Mouse (Mus musculus) myocyte (in vitro differentiated cells): ENCODE measurements at regions not wholly inside any gene's neighbourhood (a gene's known extent, or its start where the extent isn't known, plus 50 kb on each side); places are given as distances from the start of the nearest gene placed in this dataset.

Source experiments
- H3K27me3 ChIP-seq: one replicate; pipeline ENCODE4 v1.6.1; 2011; ENCODE audit not compliant: control insufficient read depth, insufficient read depth, insufficient read length
- H3K36me3 ChIP-seq: one replicate; pipeline ENCODE4 v1.6.1; 2011; ENCODE audit not compliant: control insufficient read depth, insufficient read depth
- H3K4me2 ChIP-seq: one replicate; pipeline ENCODE4 v1.6.1; 2011; ENCODE audit warnings: low read depth, control low read depth
- H3K4me3 ChIP-seq: one replicate; pipeline ENCODE4 v1.5.1; 2011; ENCODE audit warnings: mild to moderate bottlenecking, control low read depth, moderate library complexity
- H3K79me2 ChIP-seq: one replicate; pipeline ENCODE4 v1.6.1; 2011; ENCODE audit not compliant: control insufficient read depth, insufficient read depth
- H3ac ChIP-seq: one replicate; pipeline ENCODE4 v1.6.1; 2011; ENCODE audit not compliant: control insufficient read depth, insufficient read length
- CEBPB ChIP-seq: IDR thresholded peaks from 2 replicates; pipeline ENCODE4 v1.6.1; 2011; ENCODE audit warnings: mild to moderate bottlenecking, moderate library complexity; ENCODE audit not compliant: poor library complexity, insufficient read depth, severe bottlenecking
- E2F4 ChIP-seq: IDR thresholded peaks from one replicate; pipeline ENCODE4 v1.6.1; 2011; ENCODE audit warnings: mild to moderate bottlenecking, control low read depth, moderate library complexity; ENCODE audit not compliant: insufficient read depth
- MAX ChIP-seq: IDR thresholded peaks from one replicate; pipeline ENCODE4 v1.6.1; 2011; ENCODE audit warnings: low read depth, mild to moderate bottlenecking, control low read depth
- MYOD1 ChIP-seq, 3 experiments: IDR thresholded peaks; one replicate each; pipeline ENCODE4 v1.6.1; 2011; ENCODE audit warnings: control low read depth in 2 of 3, low read depth in 2 of 3, mild to moderate bottlenecking in 2 of 3, moderate library complexity in 1 of 3; ENCODE audit not compliant: insufficient read length in 2 of 3, control insufficient read depth in 1 of 3
- MYOG ChIP-seq, 3 experiments: IDR thresholded peaks; one replicate each; pipeline ENCODE4 v1.6.1; 2011; ENCODE audit warnings: control low read depth in 2 of 3, low read depth in 2 of 3, mild to moderate bottlenecking in 2 of 3; ENCODE audit not compliant: insufficient read length in 2 of 3, control insufficient read depth in 1 of 3, insufficient read depth in 1 of 3
- POLR2A ChIP-seq: IDR thresholded peaks from one replicate; pipeline ENCODE4 v1.6.1; 2011; ENCODE audit warnings: low read depth, mild to moderate bottlenecking, control low read depth, moderate library complexity; ENCODE audit not compliant: insufficient read length
- POLR2AphosphoS2 ChIP-seq: IDR thresholded peaks from one replicate; pipeline ENCODE4 v1.6.1; 2011; ENCODE audit warnings: low read depth, control low read depth; ENCODE audit not compliant: insufficient read length
- REST ChIP-seq: IDR thresholded peaks from one replicate; pipeline ENCODE4 v1.6.1; 2011; ENCODE audit warnings: mild to moderate bottlenecking, control low read depth, moderate library complexity; ENCODE audit not compliant: insufficient read depth, insufficient read length
- SRF ChIP-seq: IDR thresholded peaks from one replicate; pipeline ENCODE4 v1.6.1; 2011; ENCODE audit warnings: low read depth; ENCODE audit not compliant: control insufficient read depth, insufficient read length
- TCF12 ChIP-seq: IDR thresholded peaks from one replicate; pipeline ENCODE4 v1.6.1; 2011; ENCODE audit warnings: mild to moderate bottlenecking, control low read depth; ENCODE audit not compliant: poor library complexity, insufficient read depth, severe bottlenecking
- TCF3 ChIP-seq: IDR thresholded peaks from one replicate; pipeline ENCODE4 v1.6.1; 2011; ENCODE audit warnings: low read depth, control low read depth; ENCODE audit not compliant: insufficient read length
- USF1 ChIP-seq: IDR thresholded peaks from one replicate; pipeline ENCODE4 v1.6.1; 2011; ENCODE audit warnings: low read depth, mild to moderate bottlenecking, control low read depth, moderate library complexity

GRCm38 (mm10) chr16:85604089-85604488 is 50.9 kb upstream of the Cyyr1 start:
- TF ChIP-seq POLR2A (no peak), POLR2AphosphoS2 (no peak), REST (no peak), TCF12 (no peak), MYOG (IDR thresholded peaks at IDR 0.05; ENCODE audit: control insufficient read depth in 1 of 3, insufficient read depth in 1 of 3, insufficient read length in 2 of 3, low read depth in 2 of 3) (no peak), CEBPB (no peak), MAX (no peak), TCF3 (no peak), USF1 (no peak), MYOD1 (IDR thresholded peaks at IDR 0.05; ENCODE audit: control insufficient read depth in 1 of 3, insufficient read length in 2 of 3, low read depth in 2 of 3) (no peak), SRF (no peak), E2F4 (no peak)
- Histone ChIP-seq H3K4me3 (no peak overlapping the region), H3K79me2 (no peaks in the 10 kb centered on the region), H3K36me3 (no peaks in the 10 kb centered on the region), H3K4me2 (no peak overlapping the region), H3ac (no peak overlapping the region), H3K27me3 (no peaks in the 10 kb centered on the region)
